Mouse (Mus musculus) right cerebral cortex, postnatal 14 days (tissue): ENCODE measurements around the gene Gm21409.
"Not testable (repeated sequence)": the region's sequence is repeated elsewhere in the genome, so short reads cannot be mapped to it uniquely, and the experiment has no call there.

Experiments used
- DNase-seq: peaks from one replicate; pipeline ENCODE4 v3.0.0; 2022

Gene Gm21409

GRCm38 (mm10) chrY:84746385-84746784 lies at the start of gene Gm21409:
TSS of gene Gm21409 (plus strand) at chrY:84746685.
- DNase-seq = not testable (repeated sequence)
